Mouse (Mus musculus) heart, postnatal 0 days (tissue): Measurements from ENCODE around the gene Nhlrc2.

ENCODE experiments used
- CTCF ChIP-seq: IDR thresholded peaks from 2 replicates; pipeline ENCODE4 v1.5.1; 2016; ENCODE audit warnings: antibody characterized with exemption, control low read depth, low read depth
- EP300 ChIP-seq: IDR thresholded peaks from 2 replicates; pipeline ENCODE4 v1.6.1; 2016; ENCODE audit warnings: antibody characterized with exemption, low read depth

DNA sequence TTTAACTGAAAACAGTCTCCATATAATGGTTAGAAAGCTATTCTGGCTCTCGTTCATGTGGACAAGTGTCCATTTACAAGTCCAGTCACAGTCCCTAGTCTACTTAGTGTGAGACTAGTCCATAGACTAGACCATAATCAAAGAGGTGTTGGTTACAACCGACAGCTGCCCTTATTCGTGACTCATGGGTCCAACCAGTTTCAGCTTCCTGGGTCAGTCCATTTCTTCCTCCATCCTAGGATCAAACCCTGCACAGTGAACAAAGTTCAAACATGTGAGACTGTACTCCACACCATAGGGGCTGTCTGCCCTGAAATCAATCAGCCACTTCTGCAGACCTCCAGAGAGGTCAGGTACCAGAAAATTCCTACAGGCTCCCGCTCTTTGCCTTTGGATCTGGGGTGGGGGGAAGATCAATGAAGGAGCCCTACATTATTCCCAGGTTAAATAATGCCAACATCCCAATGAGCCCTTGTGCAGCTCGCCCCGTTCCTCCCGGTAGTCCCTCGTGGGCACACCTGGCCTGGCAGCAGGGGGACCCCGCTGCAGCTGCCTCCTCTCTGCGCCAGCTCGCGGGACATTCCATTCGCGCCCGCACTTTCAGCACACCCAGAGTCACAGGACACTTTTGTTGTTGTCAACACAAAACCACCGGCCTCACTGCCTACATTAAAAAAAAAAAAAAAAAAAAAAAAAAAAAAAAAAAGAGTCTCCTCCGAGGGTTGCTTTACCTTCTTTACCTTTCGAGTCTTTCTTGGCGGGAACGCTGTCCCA, 418 bp upstream of the Nhlrc2 start, which contains the start of gene Dclre1a:
- TF ChIP-seq CTCF (peak; percentile 12; the same call in 1 of the 2 replicates), EP300 (no peak)
